Mouse (Mus musculus) kidney, embryonic 16.5 days (tissue): ENCODE measurements around the gene Mfap1b. TPM values are rescaled to one million over a fixed set of nuclear protein-coding genes. Genes with fewer than 3 reads are reported as not detected.
A peak's percentile ranks its signal among the peaks of the same experiment; 100 is the strongest.
"Not testable (repeated sequence)": the region's sequence is repeated elsewhere in the genome, so short reads cannot be mapped to it uniquely, and the experiment has no call there.

Source experiments
- ATAC-seq: fragments of 200-750 bp; cut with Nextera tagmentation; 2 replicates; pipeline ENCODE4 v1.8.0; 2017; ENCODE audit warnings: moderate TSS enrichment; ENCODE audit not compliant: low FRiP score, low TSS enrichment
- H3K27ac ChIP-seq: fragments of 300-500 bp; sonication (generic); 2 replicates; pipeline ENCODE4 v1.5.1; 2014; ENCODE audit warnings: low read length
- H3K27me3 ChIP-seq: fragments of 300-500 bp; sonication (generic); 2 replicates; pipeline ENCODE4 v1.6.1; 2014; ENCODE audit warnings: low read length, control low read depth, mixed read lengths; ENCODE audit not compliant: insufficient read depth
- H3K36me3 ChIP-seq: fragments of 300-500 bp; sonication (generic); 2 replicates; pipeline ENCODE4 v1.6.1; 2014; ENCODE audit warnings: low read length, control low read depth, mixed read lengths; ENCODE audit not compliant: insufficient read depth
- H3K4me1 ChIP-seq: fragments of 300-500 bp; sonication (generic); 2 replicates; pipeline ENCODE4 v1.6.1; 2014; ENCODE audit warnings: low read length, control low read depth, mixed read lengths; ENCODE audit not compliant: insufficient read depth
- H3K4me2 ChIP-seq: fragments of 300-500 bp; sonication (generic); replicated peaks from 2 replicates; pipeline ENCODE4 v1.6.1; 2014; ENCODE audit warnings: low read depth, low read length
- H3K4me3 ChIP-seq: fragments of 300-500 bp; sonication (generic); 2 replicates; pipeline ENCODE4 v1.5.1; 2014; ENCODE audit warnings: mild to moderate bottlenecking, low read length
- H3K9ac ChIP-seq: fragments of 300-500 bp; sonication (generic); replicated peaks from 2 replicates; pipeline ENCODE4 v1.6.1; 2014; ENCODE audit warnings: low read length
- H3K9me3 ChIP-seq: fragments of 300-500 bp; sonication (generic); 2 replicates; pipeline ENCODE4 v1.6.1; 2016; ENCODE audit warnings: low read length, control low read depth
- whole genome bisulfite sequencing: fragments of 180-500 bp; shearing (Covaris S2); extraction: QIAGEN DNeasy Blood & Tissue Kit; methylation state at CpG from one replicate; pipeline ENCODE4 v1.1.7; 2014; 5-methylcytosine and 5-hydroxymethylcytosine counted together
- polyA plus RNA-seq: library from polyadenylated mRNA; unstranded; fragments of >200 nt; fragmentation: Nextera tagmentation; extraction: Ambion mirVana; gene quantifications from 2 replicates; pipeline ENCODE4 v1.2.1, GENCODE M21; 2015

Gene Mfap1b
- polyA plus RNA-seq, 1 experiment from 2014 or later: 56.7 TPM

- Histone ChIP-seq H3K27ac (peak overlapping the region; percentile 67; the same call in 1 of the 2 replicates), H3K4me3 (peak overlapping the region; percentile 71), H3K27me3 (no peaks in the 10 kb centered on the region), H3K36me3 (no peaks in the 10 kb centered on the region), H3K9ac (peak overlapping the region; percentile 73), H3K4me1 (peaks cover 4% of the 10 kb centered on the region), H3K9me3 (no peaks in the 10 kb centered on the region), H3K4me2 (peak overlapping the region; percentile 68)
- ATAC-seq: no peak; the same call in 1 of the 2 replicates
- WGBS: 32% methylated on average over 8 of the region's 8 CpGs
Observed at GRCm38 (mm10) chr2:121474180-121474535, 291 bp upstream of the Mfap1b start.

- H3K9ac ChIP-seq, H3K4me3 ChIP-seq, H3K9me3 ChIP-seq, H3K4me2 ChIP-seq, H3K27me3 ChIP-seq, H3K36me3 ChIP-seq, ATAC-seq, H3K27ac ChIP-seq, H3K4me1 ChIP-seq: not testable (repeated sequence)
- 91% methylated on average over 3 of the region's 3 CpGs for WGBS
Observed at GRCm38 (mm10) chr2:121472783-121473182, 1.1 kb downstream of the Mfap1b start.

GRCm38 (mm10) chr2:121468982-121469381 is 4.9 kb downstream of the Mfap1b start:
- not testable (repeated sequence) for H3K27me3 ChIP-seq, H3K27ac ChIP-seq

GRCm38 (mm10) chr2:121460071-121460470 is 13.8 kb downstream of the Mfap1b start:
- Histone ChIP-seq H3K36me3 (peaks cover 7% of the 10 kb centered on the region; the same call in 1 of the 2 replicates), H3K4me1 (peaks cover 12% of the 10 kb centered on the region), H3K4me3 (no peak overlapping the region), H3K9ac (no peak overlapping the region), H3K27ac (no peak overlapping the region), H3K27me3 (no peaks in the 10 kb centered on the region), H3K9me3 (no peaks in the 10 kb centered on the region), H3K4me2 (no peak overlapping the region)
- no peak for ATAC-seq
- 36% methylated on average over 2 of the region's 2 CpGs for whole genome bisulfite sequencing

More at GRCm38 (mm10) chr2:121468982-121469381, 4.9 kb downstream of the Mfap1b start:
- 78% methylated on average over 1 of the region's 6 CpGs for WGBS
- H3K9me3 ChIP-seq, ATAC-seq, H3K4me3 ChIP-seq, H3K4me1 ChIP-seq, H3K4me2 ChIP-seq, H3K9ac ChIP-seq, H3K36me3 ChIP-seq: not testable (repeated sequence)

GRCm38 (mm10) chr2:121456692-121457642 is 16.9 kb downstream of the Mfap1b start, which contains the start of gene Serinc4:
Gene Serinc4, minus strand, starts transcription at chr2:121456781.
- H3K9ac ChIP-seq: peak within 1 kb of the TSS; percentile 78

GRCm38 (mm10) chr2:121455534-121455933 is 18.3 kb downstream of the Mfap1b start:
- ATAC-seq: no peak
- Histone ChIP-seq H3K9ac (no peak overlapping the region), H3K4me1 (peaks cover 25% of the 10 kb centered on the region), H3K36me3 (peaks cover 34% of the 10 kb centered on the region), H3K27me3 (no peaks in the 10 kb centered on the region), H3K9me3 (no peaks in the 10 kb centered on the region), H3K4me2 (no peak overlapping the region), H3K27ac (no peak overlapping the region), H3K4me3 (no peak overlapping the region)
- WGBS: 73% methylated on average over 5 of the region's 5 CpGs

More at GRCm38 (mm10) chr2:121456692-121457642, 16.9 kb downstream of the Mfap1b start, which contains the start of gene Serinc4:
- WGBS: 4% methylated on average over 41 of the region's 41 CpGs
- Histone ChIP-seq H3K4me1 (peaks cover 16% of the 10 kb centered on the region), H3K4me2 (peak within 1 kb of the TSS; percentile 74), H3K4me3 (peak within 1 kb of the TSS; percentile 74), H3K9me3 (no peaks in the 10 kb centered on the region), H3K36me3 (peaks cover 26% of the 10 kb centered on the region), H3K27me3 (no peaks in the 10 kb centered on the region), H3K27ac (peak within 1 kb of the TSS; percentile 81)
- ATAC-seq: peak; percentile 93

GRCm38 (mm10) chr2:121453917-121454316 is 19.9 kb downstream of the Mfap1b start:
- no peak overlapping the region for H3K27ac ChIP-seq
- ATAC-seq: no peak
- 86% methylated on average over 6 of the region's 6 CpGs for WGBS
- no peak overlapping the region for H3K9ac ChIP-seq
- no peaks in the 10 kb centered on the region for H3K27me3 ChIP-seq
- H3K4me2 ChIP-seq: no peak overlapping the region
- no peak overlapping the region for H3K4me3 ChIP-seq
- H3K4me1 ChIP-seq: peaks cover 29% of the 10 kb centered on the region
- H3K36me3 ChIP-seq: peaks cover 34% of the 10 kb centered on the region
- H3K9me3 ChIP-seq: no peaks in the 10 kb centered on the region

DNA sequence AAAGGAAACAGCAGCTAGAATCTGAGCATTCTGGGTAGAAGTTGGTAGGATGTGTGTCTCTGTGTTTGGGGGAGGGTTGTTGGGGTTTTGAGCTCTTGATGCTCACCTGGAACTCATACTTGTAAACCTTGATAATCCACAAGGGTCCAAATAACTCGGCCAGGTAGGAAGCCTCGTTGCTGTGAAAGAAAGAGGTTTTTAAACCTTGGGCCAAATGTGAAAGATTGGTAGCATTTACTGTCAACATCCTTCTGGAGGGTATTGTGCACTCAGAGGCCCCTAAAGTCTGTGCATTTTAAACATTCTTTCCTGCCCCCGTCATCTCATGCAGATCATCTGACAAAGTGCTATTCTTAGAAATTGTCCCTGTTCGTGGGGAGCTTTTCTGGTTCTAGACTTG is 20.9 kb downstream of the Mfap1b start, which contains the start of gene Hypk:
Gene Hypk, plus strand, starts transcription at position 301 of the 400 bp plus-strand sequence.
- Histone ChIP-seq H3K27ac (no peak within 1 kb of the TSS), H3K27me3 (no peaks in the 10 kb centered on the region), H3K4me1 (peaks cover 29% of the 10 kb centered on the region), H3K9ac (no peak within 1 kb of the TSS), H3K4me3 (no peak within 1 kb of the TSS), H3K9me3 (no peaks in the 10 kb centered on the region), H3K4me2 (no peak within 1 kb of the TSS), H3K36me3 (peaks cover 27% of the 10 kb centered on the region)
- no peak for ATAC-seq
- WGBS: 75% methylated on average over 4 of the region's 4 CpGs

DNA sequence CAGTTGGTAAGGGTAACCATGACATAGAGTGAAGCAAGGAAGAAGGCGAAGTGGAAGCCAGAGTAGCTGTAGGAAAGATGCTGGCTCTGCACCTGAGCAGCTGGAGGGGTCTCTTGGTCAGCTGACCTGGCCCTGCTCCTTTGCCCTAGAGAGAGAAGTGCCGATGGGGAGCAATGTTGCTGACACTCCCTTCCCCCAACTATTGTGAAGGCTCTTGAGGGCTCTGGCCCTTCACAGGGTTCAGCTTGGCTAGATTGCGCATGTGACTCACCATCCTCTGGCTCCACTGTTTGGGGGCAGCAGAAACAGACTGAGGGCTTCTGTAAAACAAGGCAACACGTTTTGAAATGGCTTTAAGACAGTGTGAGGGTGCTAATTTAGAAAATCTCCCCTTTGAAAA is 21.5 kb downstream of the Mfap1b start:
- Histone ChIP-seq H3K27ac (no peak overlapping the region), H3K9me3 (no peaks in the 10 kb centered on the region), H3K4me1 (peaks cover 27% of the 10 kb centered on the region), H3K36me3 (peaks cover 27% of the 10 kb centered on the region), H3K9ac (no peak overlapping the region), H3K4me3 (no peak overlapping the region), H3K4me2 (no peak overlapping the region), H3K27me3 (no peaks in the 10 kb centered on the region)
- ATAC-seq: no peak
- WGBS: 86% methylated on average over 4 of the region's 4 CpGs

DNA sequence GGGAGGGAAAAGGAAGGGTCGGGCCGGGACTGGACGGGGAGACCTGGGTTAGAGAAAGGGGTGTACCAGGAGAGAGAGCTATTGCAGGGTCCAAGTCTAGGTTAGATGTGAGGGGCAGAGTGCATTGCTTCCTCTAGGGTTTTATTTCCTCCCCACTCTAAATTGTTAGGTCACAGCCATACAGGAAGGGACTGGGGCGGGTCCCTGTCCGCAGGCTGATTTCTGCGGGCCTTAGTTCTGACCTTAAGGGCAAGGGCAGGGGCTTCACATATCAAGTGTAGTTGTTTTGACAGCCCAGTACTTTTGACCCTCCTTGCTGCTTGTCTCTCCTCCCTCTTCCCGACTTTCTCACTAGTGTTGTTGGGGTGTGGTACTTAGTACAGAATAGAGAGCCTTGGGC is 23.8 kb downstream of the Mfap1b start:
- no peaks in the 10 kb centered on the region for H3K9me3 ChIP-seq
- peak overlapping the region; percentile 91 for H3K27ac ChIP-seq
- peaks cover 27% of the 10 kb centered on the region for H3K36me3 ChIP-seq
- no peaks in the 10 kb centered on the region for H3K27me3 ChIP-seq
- H3K4me1 ChIP-seq: peaks cover 21% of the 10 kb centered on the region
- peak overlapping the region; percentile 77 for H3K4me2 ChIP-seq
- peak overlapping the region; percentile 97 for H3K4me3 ChIP-seq
- H3K9ac ChIP-seq: peak overlapping the region; percentile 97
- WGBS: 2% methylated on average over 7 of the region's 7 CpGs
- ATAC-seq: no peak
